Mouse (Mus musculus) CD8-positive naive resting alpha-beta T cell, adult 57 days (primary cell): ENCODE data around the gene Nacad. TPM values are rescaled to one million over a fixed set of nuclear protein-coding genes. Genes with fewer than 3 reads are reported as not detected.

Source experiments
- total RNA-seq: library from RNA; stranded (reverse); gene quantifications from one replicate; pipeline ENCODE4 v1.2.4, GENCODE M21; 2023

Nacad gene
- total RNA-seq: 0.28 TPM

DNA sequence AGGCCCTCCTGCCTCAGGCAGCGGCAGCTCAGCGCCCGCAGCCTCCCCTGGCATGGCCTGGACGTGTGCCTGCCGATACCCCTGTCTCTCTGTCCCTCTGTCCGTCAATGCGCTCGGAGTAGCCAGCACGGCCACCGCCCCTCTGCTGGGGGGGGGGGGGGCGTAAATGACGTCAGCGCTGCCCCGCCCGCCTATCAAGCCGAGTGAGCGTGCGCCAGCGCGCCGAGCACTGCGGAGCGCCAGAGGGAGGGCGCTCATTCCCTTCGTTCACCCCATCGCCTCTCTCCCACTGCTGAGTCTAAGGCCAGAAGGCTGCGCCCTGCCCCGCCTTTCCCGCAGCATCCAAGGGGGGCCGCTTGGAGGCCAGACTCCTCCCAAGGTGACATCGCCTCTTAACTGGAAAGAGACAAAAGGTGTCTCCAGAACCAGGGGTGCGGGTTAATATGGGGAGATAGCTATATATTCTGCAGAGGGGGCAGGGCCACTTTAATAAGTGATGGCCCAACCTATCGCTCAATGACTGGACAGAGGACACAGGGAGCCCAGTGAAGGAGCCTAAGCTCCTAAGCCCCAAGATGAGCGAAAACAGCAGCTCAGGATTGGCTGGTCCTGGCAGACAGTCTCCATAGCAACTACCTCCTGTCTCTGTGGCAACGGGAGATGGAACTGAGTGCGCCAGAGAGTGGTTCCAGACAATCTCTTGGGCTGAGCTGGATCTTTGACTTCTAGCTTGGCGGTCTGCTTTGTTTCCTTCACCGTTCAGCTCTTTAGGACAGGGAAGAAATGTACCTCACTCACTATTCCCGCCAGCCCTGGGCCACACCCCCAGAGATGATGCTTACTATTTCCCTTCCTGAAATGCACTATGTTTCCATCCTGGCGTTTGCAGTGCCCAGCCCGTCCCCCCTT lies at the start of gene Nacad:
Nacad (minus strand) TSS at position 563 of the 909 bp plus-strand sequence.

DNA sequence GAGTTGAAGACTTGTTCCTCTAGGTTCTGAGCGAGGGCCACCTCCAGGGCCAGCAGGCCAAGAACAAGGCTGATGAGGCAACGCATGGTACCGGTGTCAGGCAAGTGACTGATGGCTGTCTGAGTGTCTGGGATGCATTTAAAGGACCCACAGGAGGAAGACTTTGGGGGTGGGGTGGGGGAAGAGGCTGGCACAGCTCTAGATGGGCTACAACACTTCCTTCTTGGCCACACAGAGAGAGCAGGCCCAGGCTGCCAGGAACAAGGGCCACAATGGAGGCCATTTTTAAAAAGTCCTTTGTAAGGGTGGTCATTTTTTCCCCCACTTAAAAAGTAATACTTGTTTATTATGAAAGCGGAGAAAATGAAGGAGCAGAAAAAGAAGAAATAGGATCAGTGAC lies 32.7 kb upstream of the Nacad start, which contains the start of gene Wap:
Wap (minus strand) TSS at position 101 of the 400 bp plus-strand sequence.

DNA sequence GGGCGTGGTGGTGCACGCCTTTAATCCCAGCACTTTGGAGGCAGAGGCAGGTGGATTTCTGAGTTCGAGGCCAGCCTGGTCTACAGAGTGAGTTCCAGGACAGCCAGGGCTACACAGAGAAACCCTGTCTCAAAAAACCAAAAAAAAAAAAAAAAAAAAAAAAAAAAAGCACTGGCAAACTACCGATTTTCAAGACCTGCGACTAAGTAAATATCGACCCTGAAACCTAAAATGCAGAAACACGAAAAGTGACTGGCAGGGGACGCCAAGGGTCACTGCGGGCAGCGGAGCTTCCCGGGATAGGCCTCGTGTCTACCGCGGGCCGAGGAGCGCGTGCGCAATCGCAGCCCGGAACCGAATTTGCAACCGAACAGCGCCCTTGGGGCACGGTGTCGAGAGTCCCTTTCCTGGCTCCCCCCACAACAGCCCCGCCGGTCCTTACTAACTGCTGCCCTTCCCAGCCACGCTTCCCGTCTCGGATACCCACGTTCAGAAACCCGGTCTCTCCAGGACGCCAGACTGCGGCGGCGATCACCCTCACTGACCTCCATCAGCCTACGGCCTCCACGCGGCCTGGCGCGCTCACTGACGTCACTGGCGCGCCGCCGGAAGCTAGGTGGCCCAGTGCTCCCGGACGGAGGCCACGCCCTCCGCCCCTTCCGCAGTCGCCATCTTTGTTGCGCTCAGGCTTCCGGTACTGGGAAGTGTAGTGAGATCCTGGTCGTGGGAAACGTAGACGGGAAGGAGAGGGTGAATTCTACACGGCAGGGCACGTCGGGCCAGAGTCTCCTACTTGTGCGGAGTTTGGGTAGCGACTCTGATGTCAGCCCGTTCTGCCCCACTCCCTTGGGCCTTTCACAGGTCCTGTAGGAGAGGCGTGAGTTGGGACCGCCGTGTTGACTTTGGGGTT lies 19.9 kb upstream of the Nacad start, which contains the start of gene Tbrg4:
Tbrg4 (minus strand) TSS at position 590 of the 910 bp plus-strand sequence.

Other genes starting within 250 kb of the Nacad start
- 104 TPM for gene Zmiz2, start 217.0 kb downstream of the Nacad start, total RNA-seq
- 1,275 TPM for gene Ppia, start 190.6 kb downstream of the Nacad start, total RNA-seq
- gene H2afv, start 161.6 kb downstream of the Nacad start, total RNA-seq: 52.0 TPM
- gene Purb, start 130.1 kb downstream of the Nacad start, total RNA-seq: 59.2 TPM
- gene Myo1g, start 85.1 kb downstream of the Nacad start, total RNA-seq: 179 TPM
- 270 TPM for gene Ccm2, start 59.2 kb downstream of the Nacad start, total RNA-seq
- gene Tbrg4, start 20.0 kb upstream of the Nacad start, total RNA-seq: 140 TPM
- not detected for gene Wap, start 32.6 kb upstream of the Nacad start, total RNA-seq
- 9.8 TPM for gene Ramp3, start 52.5 kb upstream of the Nacad start, total RNA-seq
- gene Gm11983, start 231.6 kb upstream of the Nacad start, total RNA-seq: not detected